Mouse (Mus musculus): ENCODE data around the gene Gadl1.

The Gadl1 gene

GRCm38 (mm10) chr9:116087880-116088279, 178.6 kb downstream of the Gadl1 start:
- DNase-seq (ENCODE audit: low spot score), result peak; percentile 56

- no peak for DNase-seq (ENCODE audit: low spot score)
Measured at GRCm38 (mm10) chr9:116088912-116089311, 179.7 kb downstream of the Gadl1 start.

GRCm38 (mm10) chr9:116090296-116090695, 181.0 kb downstream of the Gadl1 start:
- no peak for DNase-seq (ENCODE audit: low spot score)

GRCm38 (mm10) chr9:116091101-116091841, 182.0 kb downstream of the Gadl1 start:
- DNase-seq (ENCODE audit: low spot score), result no peak

GRCm38 (mm10) chr9:116091921-116092320, 182.7 kb downstream of the Gadl1 start:
- peak; percentile 25 for DNase-seq (ENCODE audit: low spot score)

- peak; percentile 38 for DNase-seq (ENCODE audit: low spot score)
Measured at GRCm38 (mm10) chr9:116098724-116099595, 189.7 kb downstream of the Gadl1 start.

- DNase-seq (ENCODE audit: low spot score), result no peak
Measured at GRCm38 (mm10) chr9:116099596-116099993, 190.3 kb downstream of the Gadl1 start.

- no peak for DNase-seq (ENCODE audit: low spot score)
Measured at GRCm38 (mm10) chr9:116100015-116100414, 190.8 kb downstream of the Gadl1 start.

- DNase-seq (ENCODE audit: low spot score), result no peak
Measured at GRCm38 (mm10) chr9:116101842-116102241, 192.6 kb downstream of the Gadl1 start.

- no peak for DNase-seq (ENCODE audit: low spot score)
Measured at GRCm38 (mm10) chr9:116104770-116105169, 195.5 kb downstream of the Gadl1 start.

GRCm38 (mm10) chr9:116108729-116109128, 199.5 kb downstream of the Gadl1 start:
- DNase-seq (ENCODE audit: low spot score), result no peak

- DNase-seq (ENCODE audit: low spot score), result no peak
Measured at GRCm38 (mm10) chr9:116111149-116111970, 202.1 kb downstream of the Gadl1 start.

GRCm38 (mm10) chr9:116114339-116114738, 205.1 kb downstream of the Gadl1 start:
- no peak for DNase-seq (ENCODE audit: low spot score)

GRCm38 (mm10) chr9:116115875-116116274, 206.6 kb downstream of the Gadl1 start:
- no peak for DNase-seq (ENCODE audit: low spot score)

- no peak for DNase-seq (ENCODE audit: low spot score)
Measured at GRCm38 (mm10) chr9:116118332-116118872, 209.1 kb downstream of the Gadl1 start.

- no peak for DNase-seq (ENCODE audit: low spot score)
Measured at GRCm38 (mm10) chr9:116119990-116120389, 210.7 kb downstream of the Gadl1 start.

GRCm38 (mm10) chr9:116121472-116121871, 212.2 kb downstream of the Gadl1 start:
- DNase-seq (ENCODE audit: low spot score), result no peak

- DNase-seq (ENCODE audit: low spot score), result no peak
Measured at GRCm38 (mm10) chr9:116122544-116122943, 213.3 kb downstream of the Gadl1 start.

- no peak for DNase-seq (ENCODE audit: low spot score)
Measured at GRCm38 (mm10) chr9:116122969-116123589, 213.8 kb downstream of the Gadl1 start.

All from ovary, postnatal 14 days (tissue).